Mouse (Mus musculus) intestine, postnatal 0 days (tissue): ENCODE results near the gene Jph2. TPM values are rescaled to one million over a fixed set of nuclear protein-coding genes. Genes with fewer than 3 reads are reported as not detected.

Experiments used
- ATAC-seq: fragments of 200-750 bp; cut with Nextera tagmentation; 2 replicates; pipeline ENCODE4 v1.8.0; 2017; ENCODE audit warnings: mild to moderate bottlenecking, moderate TSS enrichment, moderate library complexity
- H3K27ac ChIP-seq: fragments of 300-500 bp; sonication (generic); 2 replicates; pipeline ENCODE4 v1.5.1; 2014; ENCODE audit warnings: mild to moderate bottlenecking, low read depth, low read length, moderate library complexity
- H3K27me3 ChIP-seq: fragments of 300-500 bp; sonication (generic); replicated peaks from 2 replicates; pipeline ENCODE4 v1.6.1; 2014; ENCODE audit warnings: low read length, mixed read lengths; ENCODE audit not compliant: control insufficient read depth, insufficient read depth
- H3K36me3 ChIP-seq: fragments of 300-500 bp; sonication (generic); 2 replicates; pipeline ENCODE4 v1.6.1; 2014; ENCODE audit warnings: mild to moderate bottlenecking, moderate library complexity; ENCODE audit not compliant: control insufficient read depth, insufficient read depth
- H3K4me1 ChIP-seq: fragments of 300-500 bp; sonication (generic); replicated peaks from 2 replicates; pipeline ENCODE4 v1.6.1; 2014; ENCODE audit warnings: antibody characterized with exemption, low read length, mixed read lengths; ENCODE audit not compliant: control insufficient read depth, insufficient read depth
- H3K4me2 ChIP-seq: fragments of 300-500 bp; sonication (generic); replicated peaks from 2 replicates; pipeline ENCODE4 v1.6.1; 2014; ENCODE audit warnings: low read depth, mild to moderate bottlenecking, moderate library complexity
- H3K4me3 ChIP-seq: fragments of 300-500 bp; sonication (generic); 2 replicates; pipeline ENCODE4 v1.5.1; 2014; ENCODE audit warnings: low read depth, low read length
- H3K9ac ChIP-seq: fragments of 300-500 bp; sonication (generic); 2 replicates; pipeline ENCODE4 v1.6.1; 2014; ENCODE audit warnings: mild to moderate bottlenecking, low read depth, low read length
- H3K9me3 ChIP-seq: fragments of 300-500 bp; sonication (generic); 2 replicates; pipeline ENCODE4 v1.6.1; 2016; ENCODE audit warnings: mixed run types; ENCODE audit not compliant: control insufficient read depth
- CTCF ChIP-seq: sonication (generic); IDR thresholded peaks from 2 replicates; pipeline ENCODE4 v1.5.1; 2016; ENCODE audit warnings: low read depth, mild to moderate bottlenecking, control low read depth, antibody characterized with exemption, moderate library complexity
- WGBS: fragments of 180-500 bp; shearing (Covaris S2); extraction: QIAGEN DNeasy Blood & Tissue Kit; methylation state at CpG from one replicate; pipeline ENCODE4 v1.1.7; 2014; 5-methylcytosine and 5-hydroxymethylcytosine counted together
- polyA plus RNA-seq: library from polyadenylated mRNA; unstranded; fragments of >200 nt; fragmentation: Nextera tagmentation; extraction: Ambion mirVana; gene quantifications from 2 replicates; pipeline ENCODE4 v1.2.1, GENCODE M21; 2015

The Jph2 gene
- polyA plus RNA-seq, 1 experiment from 2014 or later = 9.8 TPM

- no peak overlapping the region for H3K4me3 ChIP-seq
- H3K27me3 ChIP-seq = no peaks in the 10 kb centered on the region
- no peak overlapping the region for H3K27ac ChIP-seq
- no peak overlapping the region for H3K9ac ChIP-seq
- no peaks in the 10 kb centered on the region for H3K36me3 ChIP-seq
- H3K4me2 ChIP-seq = no peak overlapping the region
- TF ChIP-seq CTCF = no peak
- H3K9me3 ChIP-seq = no peaks in the 10 kb centered on the region
- ATAC-seq = no peak
- whole genome bisulfite sequencing = 78% methylated on average over 16 of the region's 16 CpGs
- no peaks in the 10 kb centered on the region for H3K4me1 ChIP-seq
These were observed 36.8 kb downstream of the Jph2 start for GRCm38 (mm10) chr2:163360858-163361623.

- Histone ChIP-seq H3K4me3 (no peak overlapping the region), H3K4me1 (no peaks in the 10 kb centered on the region), H3K9ac (no peak overlapping the region), H3K27ac (no peak overlapping the region), H3K9me3 (no peaks in the 10 kb centered on the region), H3K4me2 (no peak overlapping the region), H3K36me3 (no peaks in the 10 kb centered on the region), H3K27me3 (no peaks in the 10 kb centered on the region)
- 34% methylated on average over 2 of the region's 2 CpGs for WGBS
- no peak for TF ChIP-seq CTCF
- no peak for ATAC-seq
These were observed 38.5 kb downstream of the Jph2 start for GRCm38 (mm10) chr2:163359253-163359652.

GRCm38 (mm10) chr2:163358662-163359061, 39.1 kb downstream of the Jph2 start:
- Histone ChIP-seq H3K4me2 (no peak overlapping the region), H3K36me3 (no peaks in the 10 kb centered on the region), H3K9ac (no peak overlapping the region), H3K9me3 (no peaks in the 10 kb centered on the region), H3K4me1 (no peaks in the 10 kb centered on the region), H3K4me3 (no peak overlapping the region), H3K27me3 (no peaks in the 10 kb centered on the region), H3K27ac (no peak overlapping the region)
- no peak for ATAC-seq
- TF ChIP-seq CTCF = no peak
- WGBS = 76% methylated on average over 5 of the region's 5 CpGs

- Histone ChIP-seq H3K27ac (no peak overlapping the region), H3K9me3 (no peaks in the 10 kb centered on the region), H3K27me3 (no peaks in the 10 kb centered on the region), H3K4me2 (no peak overlapping the region), H3K4me1 (no peaks in the 10 kb centered on the region), H3K9ac (no peak overlapping the region), H3K4me3 (no peak overlapping the region), H3K36me3 (no peaks in the 10 kb centered on the region)
- 76% methylated on average over 12 of the region's 12 CpGs for WGBS
- no peak for ATAC-seq
- no peak for TF ChIP-seq CTCF
These were observed 41.5 kb downstream of the Jph2 start for GRCm38 (mm10) chr2:163356113-163356840.

GRCm38 (mm10) chr2:163355666-163356065, 42.1 kb downstream of the Jph2 start:
- WGBS = 81% methylated on average over 8 of the region's 8 CpGs
- no peak for TF ChIP-seq CTCF
- no peak overlapping the region for H3K27ac ChIP-seq
- H3K4me3 ChIP-seq = no peak overlapping the region
- no peaks in the 10 kb centered on the region for H3K9me3 ChIP-seq
- no peak for ATAC-seq
- no peak overlapping the region for H3K9ac ChIP-seq
- H3K36me3 ChIP-seq = no peaks in the 10 kb centered on the region
- no peak overlapping the region for H3K4me2 ChIP-seq
- H3K27me3 ChIP-seq = no peaks in the 10 kb centered on the region
- H3K4me1 ChIP-seq = no peaks in the 10 kb centered on the region

GRCm38 (mm10) chr2:163353731-163354130, 44.1 kb downstream of the Jph2 start:
- ATAC-seq = no peak
- Histone ChIP-seq H3K9me3 (no peaks in the 10 kb centered on the region), H3K36me3 (no peaks in the 10 kb centered on the region), H3K4me3 (no peak overlapping the region), H3K9ac (no peak overlapping the region), H3K27ac (no peak overlapping the region), H3K27me3 (no peaks in the 10 kb centered on the region), H3K4me1 (no peaks in the 10 kb centered on the region), H3K4me2 (no peak overlapping the region)
- 11% methylated on average over 7 of the region's 7 CpGs for WGBS
- TF ChIP-seq CTCF = no peak
